Mouse (Mus musculus) hindbrain, embryonic 16.5 days (tissue): ENCODE measurements around the gene Hnf1b. TPM values are rescaled to one million over a fixed set of nuclear protein-coding genes. Genes with fewer than 3 reads are reported as not detected.

Experiments used
- ATAC-seq: fragments of 200-750 bp; cut with Nextera tagmentation; 2 replicates; pipeline ENCODE4 v1.8.0; 2017; ENCODE audit warnings: moderate TSS enrichment, moderate library complexity
- H3K27ac ChIP-seq: fragments of 300-500 bp; sonication (generic); 2 replicates; pipeline ENCODE4 v1.5.1; 2014; ENCODE audit warnings: low read depth, mild to moderate bottlenecking, control low read depth, low read length, moderate library complexity
- H3K27me3 ChIP-seq: fragments of 300-500 bp; sonication (generic); replicated peaks from 2 replicates; pipeline ENCODE4 v1.6.1; 2014; ENCODE audit warnings: low read length; ENCODE audit not compliant: control insufficient read depth, insufficient read depth
- H3K36me3 ChIP-seq: fragments of 300-500 bp; sonication (generic); 2 replicates; pipeline ENCODE4 v1.6.1; 2014; ENCODE audit warnings: mild to moderate bottlenecking, low read length, moderate library complexity, mixed read lengths; ENCODE audit not compliant: control insufficient read depth, insufficient read depth
- H3K4me1 ChIP-seq: fragments of 300-500 bp; sonication (generic); 2 replicates; pipeline ENCODE4 v1.6.1; 2014; ENCODE audit warnings: low read depth, low read length; ENCODE audit not compliant: control insufficient read depth, insufficient read depth
- H3K4me2 ChIP-seq: fragments of 300-500 bp; sonication (generic); 2 replicates; pipeline ENCODE4 v1.6.1; 2014; ENCODE audit warnings: mild to moderate bottlenecking, low read length, control low read depth, moderate library complexity
- H3K4me3 ChIP-seq: fragments of 300-500 bp; sonication (generic); 2 replicates; pipeline ENCODE4 v1.5.1; 2014; ENCODE audit warnings: mild to moderate bottlenecking, low read length, control low read depth, moderate library complexity
- H3K9ac ChIP-seq: fragments of 300-500 bp; sonication (generic); 2 replicates; pipeline ENCODE4 v1.6.1; 2014; ENCODE audit warnings: low read depth, mild to moderate bottlenecking, control low read depth, low read length, moderate library complexity
- H3K9me3 ChIP-seq: fragments of 300-500 bp; sonication (generic); 2 replicates; pipeline ENCODE4 v1.6.1; 2014; ENCODE audit warnings: mild to moderate bottlenecking, low read length, moderate library complexity; ENCODE audit not compliant: control insufficient read depth
- WGBS: fragments of 180-500 bp; shearing (Covaris S2); extraction: QIAGEN DNeasy Blood & Tissue Kit; methylation state at CpG from one replicate; pipeline ENCODE4 v1.1.7; 2014; 5-methylcytosine and 5-hydroxymethylcytosine counted together
- polyA plus RNA-seq: library from polyadenylated mRNA; unstranded; fragments of >200 nt; fragmentation: Nextera tagmentation; extraction: Ambion mirVana; gene quantifications from 2 replicates; pipeline ENCODE4 v1.2.1, GENCODE M21; 2015

The Hnf1b gene
- polyA plus RNA-seq, 1 experiment from 2014 or later, result 0.33 TPM

GRCm38 (mm10) chr11:83819806-83820483 lies 29.9 kb upstream of the Hnf1b start:
- no peak for ATAC-seq
- Histone ChIP-seq H3K9ac (no peak overlapping the region), H3K36me3 (no peaks in the 10 kb centered on the region), H3K4me1 (no peaks in the 10 kb centered on the region), H3K27ac (no peak overlapping the region), H3K9me3 (no peaks in the 10 kb centered on the region), H3K4me3 (no peak overlapping the region), H3K4me2 (no peak overlapping the region), H3K27me3 (no peaks in the 10 kb centered on the region)
- 35% methylated on average over 10 of the region's 10 CpGs for WGBS

- no peak overlapping the region for H3K9ac ChIP-seq
- no peaks in the 10 kb centered on the region for H3K27me3 ChIP-seq
- H3K4me3 ChIP-seq, result no peak overlapping the region
- no peak for ATAC-seq
- H3K4me2 ChIP-seq, result no peak overlapping the region
- 93% methylated on average over 3 of the region's 3 CpGs for WGBS
- H3K9me3 ChIP-seq, result no peaks in the 10 kb centered on the region
- no peaks in the 10 kb centered on the region for H3K4me1 ChIP-seq
- H3K36me3 ChIP-seq, result no peaks in the 10 kb centered on the region
- no peak overlapping the region for H3K27ac ChIP-seq
Measured at GRCm38 (mm10) chr11:83826142-83826541, 23.7 kb upstream of the Hnf1b start.

DNA sequence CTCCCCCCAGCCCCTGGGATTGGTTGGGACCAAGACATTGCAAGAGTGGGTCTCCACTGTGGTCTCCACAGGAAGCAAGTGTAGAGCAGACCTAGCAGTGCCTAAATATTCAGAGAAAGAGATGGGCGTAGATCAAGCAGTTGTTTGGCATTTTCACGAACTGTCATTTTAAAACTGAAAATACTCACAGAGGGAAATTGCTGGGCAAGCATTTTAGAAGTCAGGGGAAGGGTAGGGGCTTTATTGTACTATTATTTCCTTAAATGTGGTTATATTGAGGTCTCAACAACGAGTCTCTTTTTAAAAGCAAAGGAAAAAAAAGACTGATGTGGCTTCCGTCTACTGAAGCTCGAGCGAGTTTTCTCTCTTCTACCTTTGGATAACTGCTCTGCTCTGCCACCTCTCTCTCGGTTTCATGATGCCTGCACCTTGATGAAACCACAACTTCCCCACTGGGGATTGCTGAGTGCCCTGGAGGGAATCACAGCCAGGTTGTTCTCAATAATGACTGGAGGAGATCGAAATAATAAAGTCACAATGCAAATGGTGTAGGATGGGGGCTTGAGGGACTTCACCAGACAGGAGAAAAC lies 21.2 kb upstream of the Hnf1b start:
- H3K4me3 ChIP-seq, result no peak overlapping the region
- no peak overlapping the region for H3K27ac ChIP-seq
- H3K9me3 ChIP-seq, result no peaks in the 10 kb centered on the region
- no peak overlapping the region for H3K4me2 ChIP-seq
- 87% methylated on average over 8 of the region's 8 CpGs for WGBS
- H3K9ac ChIP-seq, result no peak overlapping the region
- no peaks in the 10 kb centered on the region for H3K4me1 ChIP-seq
- H3K27me3 ChIP-seq, result no peaks in the 10 kb centered on the region
- no peak for ATAC-seq
- H3K36me3 ChIP-seq, result no peaks in the 10 kb centered on the region

DNA sequence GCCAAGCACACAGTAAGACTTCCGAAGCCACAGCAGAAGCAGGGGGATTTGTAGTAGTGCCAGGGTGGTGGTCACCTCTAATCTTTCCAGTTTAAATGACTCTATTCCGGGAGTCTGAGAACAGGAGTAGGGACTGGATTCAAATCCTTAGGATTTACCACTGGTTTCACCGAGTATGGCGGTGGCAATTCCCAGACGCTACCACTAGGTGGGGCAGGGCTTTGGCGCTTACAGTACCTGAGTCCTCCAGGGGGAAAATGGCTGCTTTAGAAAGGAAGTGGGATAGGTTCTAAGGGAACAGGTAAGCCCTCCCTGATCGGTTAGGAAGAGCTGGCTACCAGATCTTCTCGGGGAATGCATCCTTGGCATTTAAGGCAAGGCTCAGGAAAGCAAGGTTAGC lies 17.5 kb upstream of the Hnf1b start:
- no peak overlapping the region for H3K4me3 ChIP-seq
- no peaks in the 10 kb centered on the region for H3K4me1 ChIP-seq
- no peaks in the 10 kb centered on the region for H3K9me3 ChIP-seq
- no peaks in the 10 kb centered on the region for H3K27me3 ChIP-seq
- H3K36me3 ChIP-seq, result no peaks in the 10 kb centered on the region
- H3K9ac ChIP-seq, result no peak overlapping the region
- no peak overlapping the region for H3K4me2 ChIP-seq
- H3K27ac ChIP-seq, result no peak overlapping the region
- ATAC-seq, result no peak
- WGBS, result 47% methylated on average over 8 of the region's 8 CpGs

DNA sequence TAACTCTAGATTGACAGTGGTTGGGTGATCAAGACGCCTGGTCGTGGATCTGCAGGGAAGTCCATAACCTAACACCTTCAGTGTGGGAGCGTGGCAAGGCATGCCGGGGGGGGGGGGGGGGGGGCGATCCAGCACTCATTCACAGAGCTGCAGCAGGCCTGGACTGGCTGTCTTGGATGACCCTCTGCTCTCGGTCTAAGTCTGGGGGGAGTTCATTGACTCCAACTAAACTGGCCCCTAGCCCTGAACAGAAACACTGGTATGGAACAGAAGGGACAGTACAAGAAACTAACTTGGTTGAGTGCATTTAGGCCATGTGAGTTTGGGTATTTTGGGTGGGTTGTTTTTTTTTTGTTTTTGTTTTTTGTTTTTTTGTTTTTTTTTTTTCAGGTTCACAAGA lies 16.3 kb upstream of the Hnf1b start:
- ATAC-seq, result no peak
- no peak overlapping the region for H3K27ac ChIP-seq
- WGBS, result 88% methylated on average over 5 of the region's 6 CpGs
- H3K27me3 ChIP-seq, result no peaks in the 10 kb centered on the region
- H3K9ac ChIP-seq, result no peak overlapping the region
- H3K4me3 ChIP-seq, result no peak overlapping the region
- no peak overlapping the region for H3K4me2 ChIP-seq
- H3K9me3 ChIP-seq, result no peaks in the 10 kb centered on the region
- no peaks in the 10 kb centered on the region for H3K4me1 ChIP-seq
- no peaks in the 10 kb centered on the region for H3K36me3 ChIP-seq

- Histone ChIP-seq H3K4me2 (no peak overlapping the region), H3K4me3 (no peak overlapping the region), H3K27me3 (no peaks in the 10 kb centered on the region), H3K27ac (no peak overlapping the region), H3K9me3 (no peaks in the 10 kb centered on the region), H3K36me3 (no peaks in the 10 kb centered on the region), H3K4me1 (no peaks in the 10 kb centered on the region), H3K9ac (no peak overlapping the region)
- WGBS, result 79% methylated on average over 14 of the region's 14 CpGs
- no peak for ATAC-seq
Measured at GRCm38 (mm10) chr11:83833959-83834496, 15.8 kb upstream of the Hnf1b start.

GRCm38 (mm10) chr11:83839451-83839850 lies 10.4 kb upstream of the Hnf1b start:
- Histone ChIP-seq H3K27ac (no peak overlapping the region), H3K27me3 (no peaks in the 10 kb centered on the region; the same call in 1 of the 2 replicates), H3K4me3 (no peak overlapping the region), H3K36me3 (no peaks in the 10 kb centered on the region), H3K4me1 (no peaks in the 10 kb centered on the region), H3K9ac (no peak overlapping the region), H3K9me3 (no peaks in the 10 kb centered on the region), H3K4me2 (no peak overlapping the region)
- no peak for ATAC-seq
- 89% methylated on average over 6 of the region's 6 CpGs for WGBS

DNA sequence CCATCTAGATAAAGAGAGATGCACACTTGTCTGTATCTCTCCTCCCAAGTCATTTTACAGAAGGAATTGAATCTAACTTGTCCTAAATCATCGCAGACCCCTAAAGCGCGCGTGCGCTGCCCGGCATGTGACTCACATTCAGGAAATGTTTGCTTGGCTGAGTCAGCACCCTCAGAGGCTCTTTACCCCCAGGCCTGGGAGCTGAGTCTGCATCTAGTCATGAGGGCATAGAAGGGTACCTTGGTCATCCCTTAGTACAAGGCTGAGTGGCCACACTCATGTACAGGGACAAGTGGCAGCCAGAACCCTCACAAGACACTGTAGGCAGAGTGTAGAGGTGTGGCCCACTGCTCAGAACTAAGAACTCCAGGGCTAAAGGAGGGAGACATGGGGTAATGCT lies 6.3 kb upstream of the Hnf1b start:
- H3K9me3 ChIP-seq, result no peaks in the 10 kb centered on the region
- 97% methylated on average over 6 of the region's 6 CpGs for WGBS
- no peaks in the 10 kb centered on the region for H3K36me3 ChIP-seq
- ATAC-seq, result no peak
- H3K27ac ChIP-seq, result no peak overlapping the region
- H3K27me3 ChIP-seq, result peaks cover 6% of the 10 kb centered on the region
- H3K4me3 ChIP-seq, result no peak overlapping the region
- no peaks in the 10 kb centered on the region for H3K4me1 ChIP-seq
- H3K4me2 ChIP-seq, result no peak overlapping the region
- no peak overlapping the region for H3K9ac ChIP-seq

GRCm38 (mm10) chr11:83850586-83851272 lies 866 bp downstream of the Hnf1b start:
- under 1% methylated on average over 24 of the region's 24 CpGs for WGBS
- no peak for ATAC-seq
- H3K9ac ChIP-seq, result no peak overlapping the region
- no peak overlapping the region for H3K4me2 ChIP-seq
- no peak overlapping the region for H3K4me3 ChIP-seq
- H3K27ac ChIP-seq, result no peak overlapping the region
- H3K9me3 ChIP-seq, result no peaks in the 10 kb centered on the region
- H3K4me1 ChIP-seq, result peaks cover 3% of the 10 kb centered on the region
- H3K27me3 ChIP-seq, result peaks cover 34% of the 10 kb centered on the region
- no peaks in the 10 kb centered on the region for H3K36me3 ChIP-seq
